Mouse (Mus musculus) megakaryocyte, embryonic 14.5 days (primary cell): ENCODE results near the gene Serp1. TPM values are rescaled to one million over a fixed set of nuclear protein-coding genes. Genes with fewer than 3 reads are reported as not detected.
"Not testable (repeated sequence)": the region's sequence is repeated elsewhere in the genome, so short reads cannot be mapped to it uniquely, and the experiment has no call there.

Experiments
- H3K27me3 ChIP-seq: replicated peaks from 2 replicates; pipeline ENCODE3; 2012; ENCODE audit warnings: inconsistent platforms
- H3K36me3 ChIP-seq: replicated peaks from 2 replicates; pipeline ENCODE3; 2012; ENCODE audit warnings: low read length, inconsistent platforms, mixed read lengths
- H3K4me1 ChIP-seq: 2 replicates; pipeline ENCODE4 v1.6.1; 2012; ENCODE audit warnings: inconsistent platforms
- H3K4me3 ChIP-seq: replicated peaks from 2 replicates; pipeline ENCODE3; 2012; ENCODE audit warnings: moderate library complexity, mild to moderate bottlenecking, inconsistent platforms
- H3K9me3 ChIP-seq: 2 replicates; pipeline ENCODE4 v1.6.1; 2012; ENCODE audit warnings: inconsistent platforms
- FLI1 ChIP-seq: IDR thresholded peaks from 2 replicates; pipeline ENCODE4 v1.6.1; 2012; ENCODE audit warnings: low read length, inconsistent platforms, mixed read lengths
- GATA1 ChIP-seq: IDR thresholded peaks from 3 replicates; pipeline ENCODE4 v1.6.1; 2012; ENCODE audit warnings: mixed read lengths, low read length, inconsistent platforms, borderline replicate concordance
- polyA plus RNA-seq: library from polyadenylated mRNA; stranded (reverse); fragments of >175 nt; gene quantifications from 2 replicates; pipeline ENCODE4 v1.2.3, GENCODE M21; 2012; ENCODE audit warnings: low replicate concordance; ENCODE audit not compliant: insufficient read depth

The Serp1 gene
- polyA plus RNA-seq, 1 experiment: 71.3 TPM

GRCm38 (mm10) chr3:58485883-58486282 is 39.8 kb downstream of the Serp1 start:
- no peaks in the 10 kb centered on the region for H3K27me3 ChIP-seq
- no peaks in the 10 kb centered on the region for H3K36me3 ChIP-seq
- H3K4me1 ChIP-seq: peaks cover 7% of the 10 kb centered on the region
- no peak overlapping the region for H3K4me3 ChIP-seq
- TF ChIP-seq FLI1: no peak
- no peak for TF ChIP-seq GATA1
- H3K9me3 ChIP-seq: peaks cover 7% of the 10 kb centered on the region; the same call in 1 of the 2 replicates

- H3K9me3 ChIP-seq: no peaks in the 10 kb centered on the region
- TF ChIP-seq GATA1 (no peak), FLI1 (no peak)
- H3K36me3 ChIP-seq: no peaks in the 10 kb centered on the region
- peaks cover under 1% of the 10 kb centered on the region; the same call in 1 of the 2 replicates for H3K4me1 ChIP-seq
- no peak overlapping the region for H3K4me3 ChIP-seq
- H3K27me3 ChIP-seq: no peaks in the 10 kb centered on the region
Observed at GRCm38 (mm10) chr3:58478755-58479455, 46.8 kb downstream of the Serp1 start.

GRCm38 (mm10) chr3:58475298-58475697 is 50.4 kb downstream of the Serp1 start:
- not testable (repeated sequence) for H3K27me3 ChIP-seq, H3K4me3 ChIP-seq, H3K9me3 ChIP-seq, H3K36me3 ChIP-seq
- peaks cover 14% of the 10 kb centered on the region for H3K4me1 ChIP-seq

Other genes with a start within 250 kb of the Serp1 start
- gene Tsc22d2, start 111.2 kb downstream of the Serp1 start, polyA plus RNA-seq: 8.0 and 14.5 TPM in 2 replicates
- 0.65 and 3.2 TPM in 2 replicates for gene Eif2a, start 71 bp downstream of the Serp1 start, polyA plus RNA-seq
- 3.1 and 14.7 TPM in 2 replicates for gene Selenot, start 50.7 kb upstream of the Serp1 start, polyA plus RNA-seq
- not detected in 2 replicates for gene Erich6, start 111.3 kb upstream of the Serp1 start, polyA plus RNA-seq
- gene Siah2, start 166.5 kb upstream of the Serp1 start, polyA plus RNA-seq: 28.3 and 77.4 TPM in 2 replicates